Mouse (Mus musculus) olfactory bulb, adult 2 months (tissue): ENCODE results near the gene Fndc3b. TPM values are rescaled to one million over a fixed set of nuclear protein-coding genes. Genes with fewer than 3 reads are reported as not detected.

Experiments used
- H3K27ac ChIP-seq: fragments of 200-500 bp; 2 replicates; pipeline ENCODE4 v1.5.1; 2012; ENCODE audit warnings: low read depth, low read length; ENCODE audit not compliant: insufficient read depth
- H3K4me1 ChIP-seq: fragments of 200-500 bp; 2 replicates; pipeline ENCODE4 v1.6.1; 2012; ENCODE audit warnings: low read length; ENCODE audit not compliant: control insufficient read depth, insufficient read depth
- H3K4me3 ChIP-seq: fragments of 200-500 bp; 2 replicates; pipeline ENCODE4 v1.5.1; 2012; ENCODE audit warnings: mild to moderate bottlenecking, low read depth, low read length, moderate library complexity; ENCODE audit not compliant: insufficient read depth
- CTCF ChIP-seq: fragments of 200-500 bp; IDR thresholded peaks from 2 replicates; pipeline ENCODE4 v1.5.1; 2012; ENCODE audit warnings: low read depth, mild to moderate bottlenecking, low read length, moderate library complexity; ENCODE audit not compliant: insufficient read depth
- POLR2A ChIP-seq: fragments of 200-500 bp; IDR thresholded peaks from 2 replicates; pipeline ENCODE4 v1.6.1; 2012; ENCODE audit warnings: mild to moderate bottlenecking, low read depth, low read length, moderate library complexity; ENCODE audit not compliant: insufficient read depth
- WGBS: fragments of 180-500 bp; shearing (Covaris S2); methylation state at CpG from one replicate; pipeline ENCODE4 v1.1.7; 2018; 5-methylcytosine and 5-hydroxymethylcytosine counted together
- polyA plus RNA-seq: library from polyadenylated mRNA; stranded (reverse); fragments of >200 nt; gene quantifications from 2 replicates; pipeline ENCODE4 v1.2.4, GENCODE M21; 2012; ENCODE audit warnings: low replicate concordance; ENCODE audit not compliant: missing spikeins, insufficient read depth, insufficient read length

Gene Fndc3b
- polyA plus RNA-seq, 1 experiment = not detected

DNA sequence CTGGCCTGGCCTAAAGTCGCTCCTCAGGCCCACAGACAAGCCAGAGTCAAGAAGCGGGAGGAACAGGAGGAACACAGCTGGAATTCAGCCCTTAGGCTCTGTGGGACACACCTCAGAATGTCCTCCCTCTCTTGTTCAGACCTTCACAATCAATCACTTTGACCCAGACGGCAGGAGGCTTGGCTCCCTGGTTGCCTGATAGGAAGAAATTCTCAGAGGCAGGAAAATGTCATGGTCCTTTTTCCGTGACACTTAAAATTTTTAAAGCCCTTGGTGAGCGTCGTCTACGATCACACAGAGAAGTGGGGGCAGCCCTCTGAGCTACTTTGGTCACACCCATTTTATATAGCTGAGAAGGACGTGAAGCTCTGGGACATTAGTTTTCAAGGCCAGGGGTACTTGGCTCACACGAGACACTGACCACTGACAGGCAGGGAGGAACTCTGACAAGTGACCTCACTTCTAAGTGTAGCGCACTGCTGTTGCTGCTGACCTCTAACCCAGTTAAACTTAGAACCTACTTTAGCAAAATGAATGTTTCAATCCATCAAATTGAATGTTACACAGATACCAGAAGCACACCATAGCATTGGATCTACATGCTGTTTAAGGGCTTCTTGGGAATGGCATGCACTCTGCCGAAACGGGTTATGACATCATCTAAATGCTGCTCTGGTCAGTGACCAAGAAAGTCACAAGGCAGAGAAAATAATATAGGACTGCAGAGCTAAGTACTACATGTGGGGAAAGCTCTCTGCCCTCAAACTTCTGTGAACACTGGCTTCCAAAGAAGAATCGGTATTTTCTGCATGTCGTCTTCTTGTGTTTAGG lies 181.7 kb downstream of the Fndc3b start:
- Histone ChIP-seq H3K27ac (no peak overlapping the region), H3K4me1 (no peaks in the 10 kb centered on the region), H3K4me3 (no peak overlapping the region)
- TF ChIP-seq CTCF (no peak), POLR2A (no peak)
- WGBS = 88% methylated on average over 14 of the region's 14 CpGs

DNA sequence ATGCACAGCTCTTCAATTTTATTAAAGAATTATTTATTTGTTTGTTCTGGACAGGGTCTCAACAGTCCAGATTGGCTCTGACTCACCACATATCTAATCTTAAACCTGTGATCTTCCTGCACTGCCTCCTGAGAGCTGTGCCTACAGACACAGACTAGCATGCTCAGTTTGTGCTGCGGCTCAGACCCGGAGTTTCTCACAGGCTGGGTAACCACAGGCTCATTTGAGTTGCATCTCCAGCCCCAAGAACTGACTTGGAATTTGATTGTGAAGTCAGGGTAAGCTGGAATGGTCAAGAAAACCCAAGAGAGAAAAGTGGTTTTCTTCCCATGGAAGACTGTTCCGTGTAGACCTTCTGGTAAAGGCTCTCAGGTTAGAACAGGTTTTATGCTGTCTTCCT lies 184.1 kb downstream of the Fndc3b start:
- no peaks in the 10 kb centered on the region for H3K4me1 ChIP-seq
- no peak overlapping the region for H3K27ac ChIP-seq
- WGBS = 86% methylated on average over 3 of the region's 3 CpGs
- H3K4me3 ChIP-seq = no peak overlapping the region
- TF ChIP-seq CTCF (no peak), POLR2A (no peak)

DNA sequence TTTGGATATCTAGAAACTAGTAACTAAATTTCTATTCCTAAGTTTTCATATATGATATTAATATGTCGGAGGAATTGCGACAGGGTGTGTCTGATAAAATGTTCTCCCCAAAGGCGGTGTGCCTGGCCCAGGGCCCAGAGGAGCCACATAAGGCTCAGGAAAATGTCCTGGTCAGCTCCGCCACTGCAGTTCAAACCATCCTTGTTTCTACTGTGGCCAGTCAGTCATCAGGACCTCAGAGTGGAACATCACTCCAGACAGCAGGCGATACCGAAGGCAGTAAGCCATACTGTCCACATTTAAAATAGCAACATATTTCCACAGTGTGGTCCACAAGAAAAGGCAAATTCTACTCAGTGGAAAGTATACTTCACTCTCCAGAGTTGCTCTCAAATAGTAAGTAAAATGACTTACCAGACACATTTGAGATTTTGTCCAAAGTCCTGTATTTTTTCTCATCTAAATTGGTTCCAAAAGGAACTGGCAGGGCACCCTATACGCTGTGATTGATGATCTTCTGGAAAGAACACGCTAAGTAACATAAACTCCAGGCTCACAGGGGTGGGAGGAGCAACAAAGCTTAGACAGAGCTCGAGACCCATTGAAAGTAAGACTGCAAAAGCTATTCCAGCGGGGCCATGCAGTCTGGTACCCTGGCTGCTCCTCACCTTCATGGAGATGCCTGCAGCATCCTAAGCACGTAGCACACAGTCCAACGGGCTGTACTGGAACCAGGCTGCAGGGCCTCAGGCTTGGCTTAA lies 187.8 kb downstream of the Fndc3b start:
- no peak overlapping the region for H3K27ac ChIP-seq
- TF ChIP-seq POLR2A (no peak), CTCF (no peak)
- H3K4me3 ChIP-seq = no peak overlapping the region
- no peaks in the 10 kb centered on the region for H3K4me1 ChIP-seq
- WGBS = 91% methylated on average over 12 of the region's 12 CpGs

DNA sequence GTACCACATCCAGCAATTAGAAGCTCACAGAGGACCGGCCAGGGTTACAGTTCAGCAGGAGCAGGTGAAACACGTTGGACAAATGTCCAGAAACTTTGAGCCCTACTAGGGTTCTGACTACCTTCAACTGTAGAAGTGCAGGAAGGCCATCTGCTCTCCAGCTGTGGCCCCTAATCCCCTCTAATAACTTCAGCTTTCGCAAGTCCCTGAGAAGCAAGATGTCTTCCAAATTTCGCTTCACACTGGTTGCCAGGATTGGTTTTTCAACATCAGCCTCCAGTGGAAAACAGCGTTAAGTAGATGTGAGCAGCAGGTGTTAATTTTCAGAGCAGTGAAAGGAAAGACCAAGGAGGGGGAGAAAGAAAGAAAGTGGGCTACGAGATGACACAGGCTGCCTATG lies 190.7 kb downstream of the Fndc3b start:
- 75% methylated on average over 6 of the region's 6 CpGs for WGBS
- Histone ChIP-seq H3K27ac (no peak overlapping the region), H3K4me1 (no peaks in the 10 kb centered on the region), H3K4me3 (no peak overlapping the region)
- TF ChIP-seq CTCF = no peak
- no peak for TF ChIP-seq POLR2A

DNA sequence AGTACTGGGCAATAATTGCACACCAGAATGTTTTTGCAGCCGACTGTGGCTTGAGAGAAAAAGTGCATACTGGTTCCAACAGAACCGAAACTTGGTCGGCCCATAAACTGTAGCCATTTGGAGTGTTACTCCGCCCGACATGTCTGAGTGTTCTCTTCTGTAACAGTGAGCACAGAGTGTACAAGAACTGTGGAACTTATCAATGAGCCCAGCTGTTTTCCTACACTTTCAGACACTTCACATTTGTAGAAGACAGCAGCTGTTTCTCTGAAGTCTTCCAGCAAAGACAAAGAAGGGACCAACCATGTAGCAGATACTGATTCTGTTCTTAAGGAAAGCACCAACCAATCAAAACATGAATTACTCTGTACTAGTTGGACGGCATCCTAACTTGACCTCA lies 191.6 kb downstream of the Fndc3b start:
- Histone ChIP-seq H3K4me3 (no peak overlapping the region), H3K27ac (no peak overlapping the region), H3K4me1 (no peaks in the 10 kb centered on the region)
- WGBS = 94% methylated on average over 6 of the region's 6 CpGs
- TF ChIP-seq POLR2A = no peak
- no peak for TF ChIP-seq CTCF

DNA sequence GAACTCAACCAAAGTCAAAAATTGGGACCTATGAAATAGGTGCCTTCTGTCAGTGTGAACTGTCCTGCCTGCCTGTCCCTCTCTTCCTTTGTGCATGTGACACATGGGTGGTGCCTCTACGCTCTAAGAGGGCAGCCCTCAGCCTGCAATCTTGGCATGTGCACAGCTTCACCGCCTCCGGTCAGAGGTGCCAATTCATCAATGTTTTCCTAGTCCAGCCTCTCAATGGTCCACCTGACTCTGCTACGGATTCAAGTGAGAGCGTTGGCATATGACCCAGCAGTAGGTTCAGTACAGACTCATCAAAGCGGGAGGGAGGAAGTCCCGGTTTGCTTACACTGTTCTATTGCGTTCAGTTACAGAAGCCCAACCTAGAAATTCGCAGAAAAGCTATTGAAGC lies 192.2 kb downstream of the Fndc3b start:
- H3K4me1 ChIP-seq = no peaks in the 10 kb centered on the region
- WGBS = 85% methylated on average over 9 of the region's 9 CpGs
- no peak overlapping the region for H3K27ac ChIP-seq
- TF ChIP-seq CTCF (no peak), POLR2A (no peak)
- no peak overlapping the region for H3K4me3 ChIP-seq

DNA sequence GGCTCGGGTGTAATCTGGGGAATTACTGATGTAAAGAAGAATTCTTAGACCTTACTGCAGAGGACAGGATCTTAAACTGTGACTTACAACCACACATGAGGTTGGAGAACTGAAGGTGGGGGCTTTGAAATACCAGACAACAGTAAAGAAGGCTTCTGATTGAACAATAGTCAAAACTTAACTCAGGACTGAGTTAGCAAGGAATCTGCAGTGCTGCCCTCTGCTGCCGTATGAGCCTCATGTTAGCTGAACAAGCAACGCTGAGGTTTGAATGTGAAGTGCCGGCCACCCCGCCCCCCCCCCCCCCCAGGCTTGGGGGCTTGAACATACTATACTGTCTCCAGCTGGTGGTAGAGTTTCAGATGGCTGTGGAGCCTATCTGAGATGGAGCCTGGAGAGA lies 194.6 kb downstream of the Fndc3b start:
- Histone ChIP-seq H3K4me1 (peaks cover 7% of the 10 kb centered on the region), H3K27ac (no peak overlapping the region), H3K4me3 (no peak overlapping the region)
- WGBS = 44% methylated on average over 5 of the region's 5 CpGs
- TF ChIP-seq CTCF = no peak
- TF ChIP-seq POLR2A = no peak

DNA sequence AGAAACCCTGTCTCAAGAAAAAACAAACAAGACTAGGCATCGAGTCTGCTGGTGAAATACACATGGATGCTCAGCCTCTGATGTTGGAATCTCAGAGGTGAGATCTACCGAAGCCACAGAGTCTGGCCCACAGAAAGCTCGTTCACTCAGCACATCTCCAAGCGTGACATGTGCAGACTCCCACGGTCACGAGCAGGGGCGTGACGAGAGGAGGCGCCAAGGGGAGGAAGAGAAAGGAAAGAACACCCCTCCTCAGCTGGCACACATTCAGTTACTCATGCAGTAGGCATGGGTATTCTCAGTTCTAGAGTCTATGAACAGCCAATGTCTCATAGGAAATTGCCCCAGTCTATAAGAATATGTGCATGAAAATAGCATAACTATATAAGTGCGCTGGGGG lies 199.3 kb downstream of the Fndc3b start:
- Histone ChIP-seq H3K27ac (no peak overlapping the region), H3K4me3 (no peak overlapping the region), H3K4me1 (peaks cover 13% of the 10 kb centered on the region)
- 41% methylated on average over 10 of the region's 10 CpGs for WGBS
- TF ChIP-seq POLR2A = no peak

DNA sequence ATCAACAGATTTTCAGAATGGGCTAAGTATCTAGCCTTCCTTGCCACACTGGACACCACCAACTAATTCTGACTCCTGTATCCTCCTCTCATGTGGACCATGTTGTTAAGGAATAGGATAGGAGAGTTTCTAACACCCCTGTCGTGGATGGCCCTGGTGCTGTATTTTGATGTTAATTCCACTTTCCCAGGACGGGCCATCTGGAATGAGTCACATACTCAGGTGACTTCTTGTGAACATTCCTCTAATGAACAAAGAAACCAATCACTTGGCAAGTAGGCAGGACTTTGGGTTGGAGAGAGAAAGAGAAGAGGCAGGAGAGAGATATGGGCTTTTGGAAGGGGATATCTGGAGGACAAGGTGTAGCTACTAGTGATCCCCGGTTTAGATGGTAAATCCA lies 204.2 kb downstream of the Fndc3b start:
- no peak overlapping the region for H3K4me3 ChIP-seq
- TF ChIP-seq CTCF (no peak), POLR2A (no peak)
- 97% methylated on average over 3 of the region's 3 CpGs for WGBS
- no peak overlapping the region for H3K27ac ChIP-seq
- peaks cover 9% of the 10 kb centered on the region; the same call in 1 of the 2 replicates for H3K4me1 ChIP-seq
